In genomic region chr16:92286609-92287008, GRCm38 (mm10) we compare ENCODE assay signal across 8 mouse cellular contexts. TPM values are rescaled to one million over a fixed set of nuclear protein-coding genes. Genes with fewer than 3 reads are reported as not detected.
DNase-seq lines count a peak whose midpoint lies in the region; ATAC-seq and TF ChIP-seq lines count a peak whose summit lies in the region.

No protein-coding gene starts in this region.

- DNase-seq in G1E (ENCODE audit: low spot score) = peak; percentile 52
- peak; percentile 85 to 90 for DNase-seq in adrenal gland, postnatal 36 days
- peak; percentile 89 for DNase-seq in embryonic facial prominence, embryonic 10.5 days (ENCODE audit: low spot score)
- DNase-seq in layer of hippocampus, adult 9-10 months (ENCODE audit: low spot score) = peak; percentile 91
- DNase-seq in lung, postnatal 36 days = peak; percentile 91
- peak; percentile 97 for DNase-seq in right cerebral cortex, postnatal 4 days
- DNase-seq in urinary bladder, postnatal 4 days (ENCODE audit: low spot score in 2 of 2) = peak; percentile 75 to 93

- no peak overlapping the region for H3K4me3 ChIP-seq in G1E (ENCODE audit: low read depth, low read length)
- H3K4me3 ChIP-seq in embryonic facial prominence, embryonic 10.5 days = no peak overlapping the region
- H3K4me3 ChIP-seq in heart, embryonic 11.5 days (ENCODE audit: low read depth, low read length) = no peak overlapping the region

- H3K9ac ChIP-seq in heart, embryonic 11.5 days (ENCODE audit: low read depth, low read length) = 0 out of 2 replicates have a peak overlapping the region, but pooled peaks have one; percentile 28

- no peaks in the 10 kb centered on the region; the same call in 1 of the 2 replicates for H3K9me3 ChIP-seq in G1E (replicated peaks)
- H3K9me3 ChIP-seq in embryonic facial prominence, embryonic 10.5 days = no peaks in the 10 kb centered on the region
- no peaks in the 10 kb centered on the region for H3K9me3 ChIP-seq in heart, embryonic 11.5 days (replicated peaks; ENCODE audit: control insufficient read depth, low read length)

- no peak for ATAC-seq in G1E (ENCODE audit: extremely low read depth, insufficient number of reproducible peaks, low FRiP score, poor library complexity, severe bottlenecking)
- ATAC-seq in heart, embryonic 11.5 days (replicated peaks; ENCODE audit: insufficient number of reproducible peaks, low FRiP score, low TSS enrichment) = no peak

- 17% methylated on average over 7 of the region's 7 CpGs for WGBS in embryonic facial prominence, embryonic 10.5 days
- 14% methylated on average over 7 of the region's 7 CpGs for WGBS in heart, embryonic 11.5 days (ENCODE audit: insufficient replicate concordance)

- no peak overlapping the region for H3K27ac ChIP-seq in embryonic facial prominence, embryonic 10.5 days (replicated peaks)
- H3K27ac ChIP-seq in heart, embryonic 11.5 days (ENCODE audit: low read depth, low read length) = no peak overlapping the region

- peak; percentile 66 for TF ChIP-seq CTCF in G1E (IDR thresholded peaks at IDR 0.05; ENCODE audit: low read depth, low read length)

- H3K4me2 ChIP-seq in heart, embryonic 11.5 days = no peak overlapping the region

- H3K36me3 ChIP-seq in G1E (replicated peaks) = no peaks in the 10 kb centered on the region
- no peaks in the 10 kb centered on the region for H3K36me3 ChIP-seq in embryonic facial prominence, embryonic 10.5 days (replicated peaks)
- H3K36me3 ChIP-seq in heart, embryonic 11.5 days (ENCODE audit: control insufficient read depth, insufficient read depth, low read length) = no peaks in the 10 kb centered on the region

- peaks cover 4% of the 10 kb centered on the region; the same call in 1 of the 2 replicates for H3K4me1 ChIP-seq in G1E (ENCODE audit: insufficient read depth, low read depth, low read length)
- H3K4me1 ChIP-seq in embryonic facial prominence, embryonic 10.5 days = peaks cover 16% of the 10 kb centered on the region
- H3K4me1 ChIP-seq in heart, embryonic 11.5 days (ENCODE audit: control insufficient read depth, insufficient read depth, low read length) = no peaks in the 10 kb centered on the region

- peaks cover 33% of the 10 kb centered on the region for H3K27me3 ChIP-seq in G1E (ENCODE audit: insufficient read depth, low read length)
- H3K27me3 ChIP-seq in embryonic facial prominence, embryonic 10.5 days (replicated peaks; ENCODE audit: low read depth, poor library complexity, severe bottlenecking) = peaks cover 8% of the 10 kb centered on the region; the same call in 1 of the 2 replicates
- H3K27me3 ChIP-seq in heart, embryonic 11.5 days (ENCODE audit: control insufficient read depth, insufficient read depth, low read length) = 0 out of 2 replicates have a peak, but pooled peaks cover 3% of the 10 kb centered on the region

RNA-seq across cellular contexts. Expression of gene Kcne2, which starts 5.6 kb away (rescaled TPM):
- total RNA-seq in G1E (2014; fragmentation: Nextera tagmentation) = not detected in 2 replicates
- 0.11 TPM in 1 of 2 replicates, not detected in the other for total RNA-seq in G1E (2017)
- polyA plus RNA-seq in G1E (2012) = not detected in 2 replicates
- under 1 TPM in 1 of 2 experiments, not detected in 1; 0.16 TPM for total RNA-seq in adrenal gland, postnatal 36 days (2021)
- polyA plus RNA-seq in embryonic facial prominence, embryonic 10.5 days (2016; fragmentation: Nextera tagmentation; extraction: Ambion mirVana) = 0.38 and 0.47 TPM in 2 replicates
- polyA plus RNA-seq in heart, embryonic 11.5 days (2014; fragmentation: Nextera tagmentation; extraction: Ambion mirVana) = 1.8 and 1.9 TPM in 2 replicates

RNA-seq across cellular contexts. Expression of gene Smim11, which starts 14.5 kb away (rescaled TPM):
- total RNA-seq in G1E (2014; fragmentation: Nextera tagmentation) (23.1 and 24.8 TPM in 2 replicates), G1E (2017) (82.4 and 107 TPM in 2 replicates)
- 6.6 and 7.3 TPM in 2 replicates for polyA plus RNA-seq in G1E (2012)
- total RNA-seq in adrenal gland, postnatal 36 days (2021) = 10 to 100 TPM; 56.5 to 61.6 TPM
- 122 and 125 TPM in 2 replicates for polyA plus RNA-seq in embryonic facial prominence, embryonic 10.5 days (2016; fragmentation: Nextera tagmentation; extraction: Ambion mirVana)
- 117 and 119 TPM in 2 replicates for polyA plus RNA-seq in heart, embryonic 11.5 days (2014; fragmentation: Nextera tagmentation; extraction: Ambion mirVana)

RNA-seq across cellular contexts. Expression of gene Fam243, which starts 34.6 kb away (rescaled TPM):
- total RNA-seq in G1E (2014; fragmentation: Nextera tagmentation) (not detected in 2 replicates), G1E (2017) (0.06 and 0.11 TPM in 2 replicates)
- polyA plus RNA-seq in G1E (2012) = not detected in 2 replicates
- total RNA-seq in adrenal gland, postnatal 36 days (2021) = not detected
- polyA plus RNA-seq in embryonic facial prominence, embryonic 10.5 days (2016; fragmentation: Nextera tagmentation; extraction: Ambion mirVana) = not detected in 2 replicates
- polyA plus RNA-seq in heart, embryonic 11.5 days (2014; fragmentation: Nextera tagmentation; extraction: Ambion mirVana) = not detected in 2 replicates

Comparison
In these comparisons a context has a peak if more than half of its experiments do, and no peak if none do; other contexts are left out.
1. RNA of gene Smim11, which starts 14.5 kb away (polyA plus RNA-seq): 122 to 125 TPM in embryonic facial prominence, embryonic 10.5 days and 117 to 119 TPM in heart, embryonic 11.5 days; 6.6 to 7.3 TPM in G1E; every median in the first group is over 10 times any median in the second.
2. Peak in every context shown above with its lines, with median percentiles within 50 percentile points of each other: DNase-seq.